Mouse (Mus musculus) bone marrow macrophage, adult 2 months (primary cell): ENCODE measurements around the gene Fosl2.

Source experiments
- CTCF ChIP-seq: IDR thresholded peaks from 2 replicates; pipeline ENCODE4 v1.5.1; 2012; ENCODE audit warnings: low read depth, mild to moderate bottlenecking, low read length, moderate library complexity
- POLR2A ChIP-seq: IDR thresholded peaks from 2 replicates; pipeline ENCODE4 v1.6.1; 2012; ENCODE audit warnings: mild to moderate bottlenecking, low read depth, low read length, borderline replicate concordance

DNA sequence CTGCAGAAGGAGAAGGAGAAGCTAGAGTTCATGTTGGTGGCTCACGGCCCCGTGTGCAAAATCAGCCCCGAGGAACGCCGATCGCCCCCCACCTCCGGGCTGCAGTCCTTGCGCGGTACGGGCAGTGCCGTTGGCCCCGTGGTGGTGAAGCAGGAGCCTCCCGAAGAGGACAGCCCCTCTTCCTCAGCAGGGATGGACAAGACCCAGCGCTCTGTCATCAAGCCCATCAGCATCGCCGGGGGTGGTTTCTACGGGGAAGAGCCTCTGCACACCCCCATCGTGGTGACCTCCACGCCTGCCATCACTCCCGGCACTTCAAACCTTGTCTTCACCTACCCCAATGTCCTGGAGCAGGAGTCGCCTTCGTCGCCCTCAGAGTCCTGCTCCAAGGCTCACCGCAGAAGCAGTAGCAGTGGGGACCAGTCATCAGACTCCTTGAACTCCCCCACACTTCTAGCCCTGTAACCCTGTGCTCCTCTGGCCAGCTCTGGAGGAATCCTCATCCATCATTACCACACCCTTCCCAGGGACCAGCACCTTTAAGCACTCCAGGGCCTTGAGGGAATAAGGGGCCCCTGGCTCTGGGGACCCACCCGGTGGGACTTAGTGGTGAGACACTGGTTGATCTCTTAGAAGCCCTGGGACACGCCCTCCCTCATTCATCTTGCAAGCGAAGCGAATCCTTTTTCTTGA lies 17.3 kb downstream of the Fosl2 start:
- TF ChIP-seq CTCF (no peak), POLR2A (no peak)
